Mouse (Mus musculus) neural tube, embryonic 11.5 days (tissue): ENCODE measurements around the gene Fam222a. TPM values are rescaled to one million over a fixed set of nuclear protein-coding genes. Genes with fewer than 3 reads are reported as not detected.
A peak's percentile ranks its signal among the peaks of the same experiment; 100 is the strongest.

Source experiments
- ATAC-seq: fragments of 200-750 bp; cut with Nextera tagmentation; 2 replicates; pipeline ENCODE4 v1.8.0; 2017; ENCODE audit warnings: moderate number of reproducible peaks, mild to moderate bottlenecking, moderate TSS enrichment, moderate library complexity; ENCODE audit not compliant: insufficient read depth, low FRiP score, low TSS enrichment
- DNase-seq: peaks from one replicate; pipeline ENCODE4 v3.0.0-alpha.2; 2015; ENCODE audit warnings: low spot score
- H3K27ac ChIP-seq: fragments of 300-500 bp; sonication (generic); 2 replicates; pipeline ENCODE4 v1.5.1; 2014; ENCODE audit warnings: low read depth, mild to moderate bottlenecking, low read length
- H3K27me3 ChIP-seq: fragments of 300-500 bp; sonication (generic); 2 replicates; pipeline ENCODE4 v1.6.1; 2014; ENCODE audit warnings: mild to moderate bottlenecking, low read length, mixed read lengths; ENCODE audit not compliant: control insufficient read depth, insufficient read depth
- H3K36me3 ChIP-seq: fragments of 300-500 bp; sonication (generic); 2 replicates; pipeline ENCODE4 v1.6.1; 2014; ENCODE audit warnings: mild to moderate bottlenecking, low read length, moderate library complexity, mixed read lengths; ENCODE audit not compliant: control insufficient read depth, insufficient read depth
- H3K4me1 ChIP-seq: fragments of 300-500 bp; sonication (generic); 2 replicates; pipeline ENCODE4 v1.6.1; 2014; ENCODE audit warnings: low read length, mixed read lengths; ENCODE audit not compliant: control insufficient read depth, insufficient read depth
- H3K4me2 ChIP-seq: fragments of 300-500 bp; sonication (generic); 2 replicates; pipeline ENCODE4 v1.6.1; 2014; ENCODE audit warnings: low read depth, mild to moderate bottlenecking, moderate library complexity
- H3K4me3 ChIP-seq: fragments of 300-500 bp; sonication (generic); 2 replicates; pipeline ENCODE4 v1.5.1; 2014; ENCODE audit warnings: low read depth, low read length
- H3K9ac ChIP-seq: fragments of 300-500 bp; sonication (generic); 2 replicates; pipeline ENCODE4 v1.6.1; 2014; ENCODE audit warnings: mild to moderate bottlenecking, low read length
- H3K9me3 ChIP-seq: fragments of 300-500 bp; sonication (generic); 2 replicates; pipeline ENCODE4 v1.6.1; 2016; ENCODE audit warnings: low read length; ENCODE audit not compliant: control insufficient read depth
- WGBS: fragments of 180-500 bp; shearing (Covaris S2); extraction: QIAGEN DNeasy Blood & Tissue Kit; methylation state at CpG from one replicate; pipeline ENCODE4 v1.1.7; 2014; 5-methylcytosine and 5-hydroxymethylcytosine counted together
- polyA plus RNA-seq: library from polyadenylated mRNA; unstranded; fragments of >200 nt; fragmentation: Nextera tagmentation; extraction: Ambion mirVana; gene quantifications from 2 replicates; pipeline ENCODE4 v1.2.1, GENCODE M21; 2014

The Fam222a gene
- polyA plus RNA-seq, 1 experiment from 2014 or later = 7.5 TPM

GRCm38 (mm10) chr5:114614863-114615262 lies 47.0 kb downstream of the Fam222a start:
- no peak overlapping the region for H3K4me2 ChIP-seq
- H3K36me3 ChIP-seq = no peaks in the 10 kb centered on the region
- H3K4me1 ChIP-seq = no peaks in the 10 kb centered on the region
- no peaks in the 10 kb centered on the region for H3K27me3 ChIP-seq
- WGBS = 75% methylated on average over 7 of the region's 7 CpGs
- no peak overlapping the region for H3K4me3 ChIP-seq
- no peak for DNase-seq
- no peak overlapping the region for H3K27ac ChIP-seq
- no peak overlapping the region for H3K9ac ChIP-seq
- H3K9me3 ChIP-seq = no peaks in the 10 kb centered on the region
- ATAC-seq = no peak

GRCm38 (mm10) chr5:114616336-114617061 lies 48.7 kb downstream of the Fam222a start:
- Histone ChIP-seq H3K4me2 (no peak overlapping the region), H3K27me3 (no peaks in the 10 kb centered on the region), H3K36me3 (no peaks in the 10 kb centered on the region), H3K9ac (no peak overlapping the region), H3K9me3 (no peaks in the 10 kb centered on the region), H3K4me1 (no peaks in the 10 kb centered on the region), H3K27ac (no peak overlapping the region), H3K4me3 (no peak overlapping the region)
- ATAC-seq (no peak), DNase-seq (no peak)
- WGBS = 81% methylated on average over 11 of the region's 11 CpGs

- Histone ChIP-seq H3K4me1 (no peaks in the 10 kb centered on the region), H3K9me3 (no peaks in the 10 kb centered on the region), H3K4me2 (no peak overlapping the region), H3K9ac (no peak overlapping the region), H3K27ac (no peak overlapping the region), H3K36me3 (no peaks in the 10 kb centered on the region), H3K4me3 (no peak overlapping the region), H3K27me3 (no peaks in the 10 kb centered on the region)
- ATAC-seq = no peak
- 84% methylated on average over 12 of the region's 12 CpGs for WGBS
- no peak for DNase-seq
Observed at GRCm38 (mm10) chr5:114617809-114618208, 50.0 kb downstream of the Fam222a start.

GRCm38 (mm10) chr5:114618851-114619250 lies 51.0 kb downstream of the Fam222a start:
- Histone ChIP-seq H3K4me1 (no peaks in the 10 kb centered on the region), H3K36me3 (no peaks in the 10 kb centered on the region), H3K4me3 (no peak overlapping the region), H3K4me2 (no peak overlapping the region), H3K27me3 (no peaks in the 10 kb centered on the region), H3K27ac (no peak overlapping the region), H3K9ac (no peak overlapping the region), H3K9me3 (no peaks in the 10 kb centered on the region)
- WGBS = 30% methylated on average over 8 of the region's 8 CpGs
- DNase-seq (peak; percentile 83), ATAC-seq (no peak)

GRCm38 (mm10) chr5:114620305-114620704 lies 52.5 kb downstream of the Fam222a start:
- Histone ChIP-seq H3K4me1 (no peaks in the 10 kb centered on the region), H3K4me3 (no peak overlapping the region), H3K27me3 (no peaks in the 10 kb centered on the region), H3K27ac (no peak overlapping the region), H3K9me3 (no peaks in the 10 kb centered on the region), H3K9ac (no peak overlapping the region), H3K36me3 (no peaks in the 10 kb centered on the region), H3K4me2 (no peak overlapping the region)
- 49% methylated on average over 6 of the region's 6 CpGs for WGBS
- DNase-seq (no peak), ATAC-seq (no peak)

- WGBS = 24% methylated on average over 3 of the region's 3 CpGs
Observed at GRCm38 (mm10) chr5:114625590-114625989, 57.8 kb downstream of the Fam222a start.

GRCm38 (mm10) chr5:114631336-114631735 lies 63.5 kb downstream of the Fam222a start:
- Histone ChIP-seq H3K4me1 (no peaks in the 10 kb centered on the region), H3K9me3 (no peaks in the 10 kb centered on the region), H3K36me3 (no peaks in the 10 kb centered on the region), H3K9ac (no peak overlapping the region), H3K4me3 (no peak overlapping the region), H3K4me2 (no peak overlapping the region), H3K27ac (no peak overlapping the region), H3K27me3 (no peaks in the 10 kb centered on the region)
- no peak for ATAC-seq
- no peak for DNase-seq
- WGBS = 46% methylated on average over 2 of the region's 2 CpGs

More at GRCm38 (mm10) chr5:114625590-114625989, 57.8 kb downstream of the Fam222a start:
- no peaks in the 10 kb centered on the region for H3K9me3 ChIP-seq
- no peaks in the 10 kb centered on the region for H3K27me3 ChIP-seq
- no peak for ATAC-seq
- no peaks in the 10 kb centered on the region for H3K36me3 ChIP-seq
- no peak overlapping the region for H3K4me2 ChIP-seq
- H3K4me3 ChIP-seq = no peak overlapping the region
- H3K27ac ChIP-seq = no peak overlapping the region
- peak; percentile 69 for DNase-seq
- no peak overlapping the region for H3K9ac ChIP-seq
- no peaks in the 10 kb centered on the region for H3K4me1 ChIP-seq

GRCm38 (mm10) chr5:114636091-114636490 lies 68.3 kb downstream of the Fam222a start:
- H3K27ac ChIP-seq = no peak overlapping the region
- WGBS = 74% methylated on average over 25 of the region's 25 CpGs
- no peak overlapping the region for H3K4me3 ChIP-seq

More at GRCm38 (mm10) chr5:114636091-114636490, 68.3 kb downstream of the Fam222a start:
- Histone ChIP-seq H3K36me3 (no peaks in the 10 kb centered on the region), H3K9ac (no peak overlapping the region), H3K9me3 (no peaks in the 10 kb centered on the region), H3K4me1 (peaks cover 8% of the 10 kb centered on the region; the same call in 1 of the 2 replicates), H3K27me3 (no peaks in the 10 kb centered on the region), H3K4me2 (no peak overlapping the region)
- ATAC-seq (no peak), DNase-seq (no peak)
